Mouse (Mus musculus) bone marrow, adult 2 months (tissue): ENCODE results near the gene Adgrd1.

Experiments used
- CTCF ChIP-seq: fragments of 200-500 bp; IDR thresholded peaks from 2 replicates; pipeline ENCODE4 v1.5.1; 2011; ENCODE audit warnings: low read length, control low read depth; ENCODE audit not compliant: control insufficient read depth, insufficient read depth
- POLR2A ChIP-seq: fragments of 200-500 bp; IDR thresholded peaks from 2 replicates; pipeline ENCODE4 v1.6.1; 2011; ENCODE audit warnings: low read depth, mild to moderate bottlenecking, control low read depth, low read length, borderline replicate concordance; ENCODE audit not compliant: control insufficient read depth

DNA sequence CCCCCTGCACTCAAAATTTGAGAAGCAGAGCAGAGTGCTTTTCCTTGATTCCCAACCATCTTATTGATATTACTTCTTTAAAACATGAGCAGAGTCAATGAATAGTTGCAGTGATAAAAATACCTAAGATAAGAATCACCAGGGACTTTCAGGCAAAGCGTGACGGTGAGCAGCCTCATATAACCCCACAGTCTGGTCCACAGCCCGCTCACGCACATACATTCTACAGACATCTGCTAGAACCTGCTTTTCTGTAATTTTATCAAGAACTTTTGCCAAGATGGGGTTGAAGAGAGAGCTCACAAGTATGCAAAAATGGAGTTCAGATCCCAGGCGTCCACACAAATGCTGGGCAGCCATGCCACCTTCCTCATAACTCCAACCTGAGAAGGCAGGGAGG lies 40.9 kb downstream of the Adgrd1 start:
- TF ChIP-seq CTCF, result no peak
- no peak for TF ChIP-seq POLR2A
